Mouse (Mus musculus) erythroblast, embryonic 14.5 days (primary cell): Measurements from ENCODE around the gene Hdgf. TPM values are rescaled to one million over a fixed set of nuclear protein-coding genes. Genes with fewer than 3 reads are reported as not detected.
"Not testable (repeated sequence)": the region's sequence is repeated elsewhere in the genome, so short reads cannot be mapped to it uniquely, and the experiment has no call there.

Experiments
- H3K27me3 ChIP-seq: 2 replicates; pipeline ENCODE4 v1.6.1; 2012; ENCODE audit warnings: inconsistent platforms; ENCODE audit not compliant: control insufficient read depth
- H3K36me3 ChIP-seq: 2 replicates; pipeline ENCODE4 v1.6.1; 2012; ENCODE audit warnings: mild to moderate bottlenecking, inconsistent platforms; ENCODE audit not compliant: control insufficient read depth
- H3K4me1 ChIP-seq: 2 replicates; pipeline ENCODE4 v1.6.1; 2012; ENCODE audit warnings: inconsistent platforms; ENCODE audit not compliant: control insufficient read depth
- H3K4me3 ChIP-seq: replicated peaks from 2 replicates; pipeline ENCODE3; 2012; ENCODE audit warnings: moderate library complexity, mild to moderate bottlenecking, inconsistent platforms
- H3K9me3 ChIP-seq: 2 replicates; pipeline ENCODE4 v1.6.1; 2012; ENCODE audit warnings: low read length, inconsistent platforms, mixed read lengths; ENCODE audit not compliant: control insufficient read depth
- GATA1 ChIP-seq: IDR thresholded peaks from 2 replicates; pipeline ENCODE4 v1.6.1; 2012; ENCODE audit warnings: low read length, inconsistent platforms, mixed read lengths
- TAL1 ChIP-seq: IDR thresholded peaks from 3 replicates; pipeline ENCODE4 v1.6.1; 2012; ENCODE audit warnings: low read length, inconsistent platforms, mixed read lengths
- polyA plus RNA-seq: library from polyadenylated mRNA; stranded (reverse); fragments of >175 nt; gene quantifications from 2 replicates; pipeline ENCODE4 v1.2.3, GENCODE M21; 2012

Gene Hdgf
- polyA plus RNA-seq, 1 experiment = 109 TPM

GRCm38 (mm10) chr3:87886416-87886815, 19.7 kb upstream of the Hdgf start:
- H3K27me3 ChIP-seq = no peaks in the 10 kb centered on the region
- peaks cover 11% of the 10 kb centered on the region for H3K36me3 ChIP-seq
- H3K4me3 ChIP-seq = peak overlapping the region; percentile 100
- H3K9me3 ChIP-seq = peaks cover 5% of the 10 kb centered on the region
- H3K4me1 ChIP-seq = peaks cover 37% of the 10 kb centered on the region
- TF ChIP-seq GATA1 (no peak), TAL1 (no peak)

GRCm38 (mm10) chr3:87887400-87887799, 18.7 kb upstream of the Hdgf start:
- not testable (repeated sequence) for H3K36me3 ChIP-seq, H3K4me3 ChIP-seq, H3K9me3 ChIP-seq, H3K27me3 ChIP-seq
- H3K4me1 ChIP-seq = peaks cover 37% of the 10 kb centered on the region

DNA sequence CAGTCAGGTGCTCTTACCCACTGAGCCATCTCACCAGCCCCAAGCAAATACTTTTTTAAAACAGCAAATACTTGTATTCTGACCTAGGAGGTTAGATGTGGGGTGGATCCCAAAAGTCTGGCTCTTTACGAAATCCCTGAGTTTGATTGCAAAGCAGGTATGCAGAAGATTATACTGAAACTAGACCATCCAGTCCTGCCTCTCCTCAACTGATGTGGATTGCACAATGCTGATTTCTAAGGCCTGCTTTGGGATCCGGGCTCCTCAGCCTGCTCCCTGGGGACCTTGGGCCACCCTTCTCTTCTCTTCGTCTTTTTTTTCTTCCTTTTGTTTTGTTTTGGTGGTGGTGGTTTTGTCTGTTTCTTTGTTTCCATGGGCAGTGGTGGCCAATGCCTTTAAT, 14.6 kb upstream of the Hdgf start:
- no peak for TF ChIP-seq GATA1
- no peak for TF ChIP-seq TAL1
- H3K4me3 ChIP-seq = no peak overlapping the region
- H3K27me3 ChIP-seq = no peaks in the 10 kb centered on the region
- H3K9me3 ChIP-seq = peaks cover 5% of the 10 kb centered on the region
- H3K36me3 ChIP-seq = no peaks in the 10 kb centered on the region
- peaks cover 24% of the 10 kb centered on the region for H3K4me1 ChIP-seq

- Histone ChIP-seq H3K27me3 (no peaks in the 10 kb centered on the region), H3K9me3 (peaks cover under 1% of the 10 kb centered on the region; the same call in 1 of the 2 replicates), H3K4me3 (no peak overlapping the region), H3K4me1 (peaks cover 20% of the 10 kb centered on the region), H3K36me3 (no peaks in the 10 kb centered on the region)
- no peak for TF ChIP-seq TAL1
- no peak for TF ChIP-seq GATA1
Observed at GRCm38 (mm10) chr3:87893367-87893905, 12.7 kb upstream of the Hdgf start.

DNA sequence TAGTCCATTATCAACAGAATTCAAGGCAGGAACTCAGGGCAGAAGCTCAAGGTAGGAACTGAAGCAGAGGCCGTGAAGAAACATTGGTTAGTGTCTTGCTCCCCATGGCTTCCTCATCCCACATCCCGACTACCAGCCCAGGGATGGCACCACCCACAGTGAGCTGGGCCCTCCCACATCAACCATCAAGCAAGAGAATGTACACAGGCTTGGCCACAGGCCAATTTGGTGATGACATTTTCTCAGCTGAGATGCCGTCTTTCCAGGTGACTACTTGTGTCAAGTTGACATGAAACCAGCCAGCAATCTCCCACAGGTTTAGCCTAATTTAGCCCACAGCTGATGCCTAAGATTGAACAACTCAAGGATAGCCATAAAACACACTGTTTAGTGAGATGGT, 6.9 kb upstream of the Hdgf start:
- H3K4me1 ChIP-seq = peaks cover 51% of the 10 kb centered on the region
- H3K9me3 ChIP-seq = no peaks in the 10 kb centered on the region
- H3K27me3 ChIP-seq = no peaks in the 10 kb centered on the region
- no peak for TF ChIP-seq GATA1
- no peak for TF ChIP-seq TAL1
- H3K4me3 ChIP-seq = no peak overlapping the region
- peaks cover 3% of the 10 kb centered on the region; the same call in 1 of the 2 replicates for H3K36me3 ChIP-seq

DNA sequence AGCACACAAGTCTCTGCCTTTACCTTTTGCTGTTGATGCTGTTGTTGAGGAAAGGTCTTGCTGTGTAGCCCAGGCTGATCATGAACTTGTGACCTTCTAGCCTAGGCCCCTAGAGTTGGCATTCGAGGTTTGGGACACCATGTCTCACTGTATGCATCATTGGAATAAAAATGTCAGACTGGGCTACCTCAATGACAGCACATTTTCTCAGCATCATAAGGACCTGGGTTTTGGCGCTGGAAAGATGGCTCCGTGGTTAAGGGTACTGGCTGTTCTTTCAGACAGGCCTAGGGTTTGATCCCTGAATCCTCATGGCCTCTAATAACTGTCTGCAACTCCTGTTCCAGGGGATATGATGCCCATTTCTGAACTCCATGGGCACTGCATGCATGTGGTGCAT, 6.3 kb upstream of the Hdgf start:
- H3K36me3 ChIP-seq = peaks cover 3% of the 10 kb centered on the region; the same call in 1 of the 2 replicates
- H3K9me3 ChIP-seq = no peaks in the 10 kb centered on the region
- H3K27me3 ChIP-seq = no peaks in the 10 kb centered on the region
- TF ChIP-seq TAL1 (no peak), GATA1 (no peak)
- H3K4me1 ChIP-seq = peaks cover 53% of the 10 kb centered on the region
- no peak overlapping the region for H3K4me3 ChIP-seq

DNA sequence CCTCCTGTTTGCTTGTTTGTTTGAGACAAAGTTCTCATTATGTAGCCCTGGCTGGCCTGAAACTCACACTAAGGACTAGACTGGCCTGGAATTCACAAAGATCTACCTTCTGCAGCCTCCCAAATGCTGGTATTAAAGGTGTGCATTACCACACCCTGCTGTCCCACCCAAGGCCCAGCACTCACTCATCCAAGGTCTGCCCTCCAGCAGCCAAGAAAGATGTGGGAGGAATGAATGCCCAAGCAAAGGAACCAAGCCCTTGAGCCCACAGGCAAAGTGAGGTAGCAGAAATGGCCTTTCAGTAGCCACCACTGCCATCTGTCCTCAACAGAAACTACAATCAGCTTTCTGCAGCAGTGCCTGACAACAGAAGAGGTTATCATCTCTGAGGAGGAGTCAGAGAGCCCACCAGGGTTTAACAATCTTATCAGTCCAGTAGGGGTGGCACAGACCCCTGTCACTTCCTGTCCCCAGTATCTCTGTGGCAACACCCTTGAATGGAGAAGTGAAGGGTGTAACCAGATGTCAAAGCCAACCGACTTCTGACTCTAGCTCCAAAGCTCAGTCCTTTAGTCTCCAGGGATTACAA, 5.0 kb upstream of the Hdgf start:
- Histone ChIP-seq H3K4me1 (peaks cover 62% of the 10 kb centered on the region), H3K27me3 (no peaks in the 10 kb centered on the region)

DNA sequence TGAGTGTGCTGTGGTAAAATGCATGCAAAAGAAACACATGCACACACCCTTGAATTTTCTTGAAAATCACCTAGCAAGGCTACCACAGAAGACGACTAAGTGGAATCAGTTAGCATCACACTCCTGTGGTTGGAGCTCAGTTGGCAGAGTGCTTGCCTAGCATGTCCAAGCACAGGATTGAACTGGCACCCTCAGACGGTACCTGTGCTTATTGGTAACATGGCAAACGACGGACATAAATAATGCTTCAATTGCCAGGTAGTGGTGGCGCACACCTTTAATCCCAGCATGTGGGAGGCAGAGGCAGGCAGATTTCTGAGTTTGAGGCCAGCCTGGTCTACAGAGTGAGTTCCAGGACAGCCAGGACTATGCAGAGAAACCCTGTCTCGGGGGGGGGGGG, 4.2 kb upstream of the Hdgf start:
- H3K36me3 ChIP-seq, H3K4me3 ChIP-seq, H3K27me3 ChIP-seq, H3K9me3 ChIP-seq: not testable (repeated sequence)
- H3K4me1 ChIP-seq = peaks cover 63% of the 10 kb centered on the region

More for the DNA sequence above, 5.0 kb upstream of the Hdgf start:
- TF ChIP-seq TAL1 = peak; percentile 88
- peak; percentile 90 for TF ChIP-seq GATA1
- H3K36me3 ChIP-seq = peaks cover 3% of the 10 kb centered on the region; the same call in 1 of the 2 replicates
- peak overlapping the region; percentile 55 for H3K4me3 ChIP-seq
- no peaks in the 10 kb centered on the region for H3K9me3 ChIP-seq

DNA sequence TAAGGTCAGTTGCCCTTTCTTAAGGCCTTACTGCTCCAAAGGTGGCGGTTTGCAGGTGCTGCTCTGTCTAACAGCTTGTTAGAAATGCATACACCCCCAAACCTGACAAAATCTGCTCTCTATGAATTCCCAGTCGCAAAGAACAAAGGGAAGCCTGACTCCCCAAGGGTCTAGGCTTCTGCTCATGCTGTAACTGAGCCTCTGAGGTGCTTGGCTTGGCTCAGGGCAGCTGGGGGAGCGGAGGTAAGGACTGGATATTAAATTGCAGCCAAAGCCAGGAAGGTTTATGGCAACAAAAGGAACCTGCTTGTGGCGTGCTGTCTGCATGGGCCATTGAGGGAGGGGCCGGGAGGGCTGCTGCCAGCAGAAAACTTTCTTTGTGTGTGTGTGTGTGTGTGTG, 2.3 kb upstream of the Hdgf start:
- no peak overlapping the region for H3K4me3 ChIP-seq
- no peak for TF ChIP-seq GATA1
- TF ChIP-seq TAL1 = no peak
- H3K9me3 ChIP-seq = no peaks in the 10 kb centered on the region
- no peaks in the 10 kb centered on the region for H3K27me3 ChIP-seq
- peaks cover 15% of the 10 kb centered on the region for H3K36me3 ChIP-seq
- peaks cover 76% of the 10 kb centered on the region for H3K4me1 ChIP-seq

- Histone ChIP-seq H3K4me1 (peaks cover 78% of the 10 kb centered on the region), H3K36me3 (peaks cover 37% of the 10 kb centered on the region), H3K4me3 (peak overlapping the region; percentile 100), H3K9me3 (no peaks in the 10 kb centered on the region), H3K27me3 (no peaks in the 10 kb centered on the region)
- TF ChIP-seq GATA1 (no peak), TAL1 (no peak)
Observed at GRCm38 (mm10) chr3:87906601-87906980, 470 bp downstream of the Hdgf start.
